Mouse (Mus musculus) gastrocnemius, adult 2 months (tissue): ENCODE measurements around the gene Btbd9. TPM values are rescaled to one million over a fixed set of nuclear protein-coding genes. Genes with fewer than 3 reads are reported as not detected.

Source experiments
- DNase-seq: peaks from one replicate; pipeline ENCODE4 v3.0.0; 2022
- H3K27ac ChIP-seq: fragments of 200-600 bp; 2 replicates; pipeline ENCODE4 v1.8.1; 2022; ENCODE audit warnings: mild to moderate bottlenecking
- H3K4me3 ChIP-seq: fragments of 200-600 bp; 2 replicates; pipeline ENCODE4 v1.8.1; 2022; ENCODE audit warnings: mild to moderate bottlenecking, moderate library complexity
- CTCF ChIP-seq: fragments of 200-600 bp; IDR thresholded peaks from 2 replicates; pipeline ENCODE4 v1.8.1; 2022; ENCODE audit warnings: antibody characterized with exemption, mild to moderate bottlenecking, moderate library complexity
- intact Hi-C: fragments of 180-260 bp; cut with DNase I; formaldehyde crosslinking; loops from one replicate; pipeline ENCODE4 v1.15.1; 2025
- total RNA-seq, 2 experiments: library from RNA; stranded (reverse); gene quantifications; 2 replicates each; pipeline ENCODE4 v1.2.3; 2021

Btbd9 gene
- total RNA-seq, 2 experiments from 2014 or later, result 11.9 to 14.7 TPM

GRCm38 (mm10) chr17:30334257-30334656 is 242.0 kb downstream of the Btbd9 start:
- TF ChIP-seq CTCF, result no peak
- H3K27ac ChIP-seq, result no peak overlapping the region
- intact Hi-C loops, result no loop called here
- no peak for DNase-seq
- H3K4me3 ChIP-seq, result no peak overlapping the region

- Histone ChIP-seq H3K27ac (no peak overlapping the region), H3K4me3 (no peak overlapping the region)
- no peak for DNase-seq
- TF ChIP-seq CTCF, result no peak
- intact Hi-C loops, result no loop called here
Measured at GRCm38 (mm10) chr17:30333136-30333535, 243.2 kb downstream of the Btbd9 start.

- intact Hi-C loops, result no loop called here
- Histone ChIP-seq H3K27ac (peak overlapping the region; percentile 25), H3K4me3 (no peak overlapping the region)
- TF ChIP-seq CTCF, result no peak
- DNase-seq, result peak; percentile 53
Measured at GRCm38 (mm10) chr17:30331380-30331779, 244.9 kb downstream of the Btbd9 start.

GRCm38 (mm10) chr17:30329531-30329930 is 246.8 kb downstream of the Btbd9 start:
- no peak for TF ChIP-seq CTCF
- no peak overlapping the region for H3K4me3 ChIP-seq

GRCm38 (mm10) chr17:30328924-30329323 is 247.4 kb downstream of the Btbd9 start:
- intact Hi-C loops, result no loop called here
- no peak for TF ChIP-seq CTCF
- no peak overlapping the region for H3K27ac ChIP-seq
- H3K4me3 ChIP-seq, result no peak overlapping the region
- no peak for DNase-seq

More at GRCm38 (mm10) chr17:30329531-30329930, 246.8 kb downstream of the Btbd9 start:
- intact Hi-C loops, result no loop called here
- no peak overlapping the region for H3K27ac ChIP-seq
- no peak for DNase-seq

- H3K27ac ChIP-seq, result no peak overlapping the region
- TF ChIP-seq CTCF, result no peak
- intact Hi-C loops, result no loop called here
- no peak for DNase-seq
- H3K4me3 ChIP-seq, result no peak overlapping the region
Measured at GRCm38 (mm10) chr17:30326906-30327305, 249.4 kb downstream of the Btbd9 start.

GRCm38 (mm10) chr17:30320301-30320700 is 256.0 kb downstream of the Btbd9 start:
- intact Hi-C loops, result no loop called here
- no peak overlapping the region for H3K27ac ChIP-seq
- H3K4me3 ChIP-seq, result no peak overlapping the region
- DNase-seq, result no peak
- TF ChIP-seq CTCF, result no peak

- Histone ChIP-seq H3K4me3 (no peak overlapping the region), H3K27ac (no peak overlapping the region)
- DNase-seq, result no peak
- no peak for TF ChIP-seq CTCF
- intact Hi-C loops, result no loop called here
Measured at GRCm38 (mm10) chr17:30312688-30313087, 263.6 kb downstream of the Btbd9 start.

- H3K4me3 ChIP-seq, result no peak overlapping the region
- intact Hi-C loops, result no loop called here
- no peak for DNase-seq
- TF ChIP-seq CTCF, result no peak
- H3K27ac ChIP-seq, result no peak overlapping the region
Measured at GRCm38 (mm10) chr17:30309627-30310026, 266.7 kb downstream of the Btbd9 start.

- intact Hi-C loops, result no loop called here
- DNase-seq, result no peak
- Histone ChIP-seq H3K27ac (no peak overlapping the region), H3K4me3 (no peak overlapping the region)
- TF ChIP-seq CTCF, result no peak
Measured at GRCm38 (mm10) chr17:30308889-30309288, 267.4 kb downstream of the Btbd9 start.

GRCm38 (mm10) chr17:30308317-30308716 is 268.0 kb downstream of the Btbd9 start:
- intact Hi-C loops, result no loop called here
- Histone ChIP-seq H3K27ac (no peak overlapping the region), H3K4me3 (no peak overlapping the region)
- TF ChIP-seq CTCF, result no peak
- no peak for DNase-seq

- no peak overlapping the region for H3K27ac ChIP-seq
- intact Hi-C loops, result no loop called here
- TF ChIP-seq CTCF, result no peak
- no peak for DNase-seq
- H3K4me3 ChIP-seq, result no peak overlapping the region
Measured at GRCm38 (mm10) chr17:30307168-30307567, 269.1 kb downstream of the Btbd9 start.

- H3K27ac ChIP-seq, result no peak overlapping the region
- TF ChIP-seq CTCF, result no peak
- H3K4me3 ChIP-seq, result no peak overlapping the region
- DNase-seq, result no peak
- intact Hi-C loops, result no loop called here
Measured at GRCm38 (mm10) chr17:30304766-30305165, 271.5 kb downstream of the Btbd9 start.

GRCm38 (mm10) chr17:30301338-30301737 is 274.9 kb downstream of the Btbd9 start:
- Histone ChIP-seq H3K4me3 (no peak overlapping the region), H3K27ac (no peak overlapping the region)
- TF ChIP-seq CTCF, result peak; percentile 33; the same call in 1 of the 2 replicates
- intact Hi-C loops, result no loop called here
- DNase-seq, result no peak

GRCm38 (mm10) chr17:30297432-30297831 is 278.9 kb downstream of the Btbd9 start:
- intact Hi-C loops, result no loop called here
- DNase-seq, result no peak
- TF ChIP-seq CTCF, result no peak
- H3K4me3 ChIP-seq, result no peak overlapping the region
- H3K27ac ChIP-seq, result no peak overlapping the region
